Mouse (Mus musculus): ENCODE measurements around the gene Tgm1. TPM values are rescaled to one million over a fixed set of nuclear protein-coding genes. Genes with fewer than 3 reads are reported as not detected.

Tgm1 gene
- 0.35 and 1.9 TPM in 2 replicates for polyA plus RNA-seq (2015; fragmentation: Nextera tagmentation; extraction: Ambion mirVana)

GRCm38 (mm10) chr14:55713729-55714122 is at the start of gene Tgm1:
Tgm1 (minus strand) TSS chr14:55713926.

DNA sequence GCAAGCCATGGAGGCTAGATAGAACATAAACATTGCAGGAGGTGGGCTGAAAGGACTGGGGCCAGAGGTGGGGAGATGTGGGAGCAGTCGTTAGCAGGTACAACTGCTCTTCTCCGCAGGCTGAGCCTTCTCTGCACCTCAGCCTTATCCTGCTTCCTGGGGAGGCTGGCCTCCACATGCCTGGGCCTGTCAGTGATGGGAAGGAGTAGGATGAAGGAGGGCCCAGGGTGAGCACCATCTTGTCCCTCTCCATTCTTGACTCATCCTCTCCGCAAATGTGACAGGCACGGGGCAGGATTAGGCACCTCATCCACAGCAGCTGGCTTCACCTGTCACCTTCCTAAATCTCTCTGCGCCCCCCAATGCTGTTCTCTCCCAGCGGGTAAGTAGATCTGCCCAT is 47.4 kb upstream of the Tgm1 start, which contains the start of gene Ltb4r2:
Gene Ltb4r2, plus strand, starts transcription at position 266 of the 400 bp plus-strand sequence.

DNA sequence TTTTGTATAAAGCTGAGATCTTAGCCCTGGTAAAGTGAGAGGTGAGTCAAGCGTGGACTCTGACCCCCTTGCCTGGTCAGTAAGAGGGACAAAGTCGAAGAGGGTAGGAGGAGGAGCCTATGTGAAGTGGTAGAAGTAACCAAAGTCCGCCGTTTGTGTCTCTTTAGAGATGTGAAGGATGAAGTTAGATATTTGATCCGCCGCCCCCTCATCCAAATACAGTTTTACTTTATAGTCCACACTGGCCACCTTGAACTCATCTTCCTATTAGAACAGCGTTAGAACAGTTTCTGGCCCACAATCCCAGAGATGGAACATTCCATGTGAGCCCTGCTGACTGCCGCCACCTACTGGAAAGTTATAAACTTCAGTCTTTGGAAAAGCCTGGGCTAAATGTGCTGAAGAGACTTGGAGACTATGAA is 44.6 kb upstream of the Tgm1 start, which contains the start of gene Cideb:
Gene Cideb, minus strand, starts transcription at position 96 of the 422 bp plus-strand sequence.

DNA sequence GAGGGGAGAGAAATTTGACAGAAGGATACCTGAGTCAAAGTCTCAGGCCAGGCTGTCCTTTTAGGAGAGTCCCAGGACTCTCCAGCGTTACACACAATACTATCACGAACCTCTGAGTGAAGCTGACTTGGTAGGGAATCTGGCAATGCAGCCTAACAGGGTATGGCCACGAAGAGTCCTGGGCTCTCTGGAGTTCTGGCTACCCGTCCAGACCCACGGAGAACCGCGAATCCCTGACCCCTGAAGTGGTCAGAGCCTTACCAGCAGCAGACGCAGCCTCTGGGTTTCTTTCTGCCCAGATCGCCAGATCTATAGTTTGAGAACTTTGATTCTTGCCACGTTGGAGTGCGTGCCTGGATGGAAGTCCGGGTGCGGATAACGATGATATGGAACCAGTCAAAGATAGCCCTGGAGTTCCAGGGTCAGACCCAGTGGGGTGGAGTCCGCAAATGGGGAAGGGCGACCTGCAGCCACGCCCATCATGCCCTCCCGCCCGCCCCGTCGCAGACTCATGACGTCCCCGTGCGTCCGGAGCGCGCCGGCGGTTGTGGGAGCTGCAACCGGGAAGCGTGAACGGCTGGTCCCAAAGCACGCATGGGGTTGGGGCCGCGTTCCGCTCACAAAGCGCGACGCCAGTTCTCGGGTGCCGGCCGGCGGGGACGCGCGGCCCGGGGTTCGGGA is 31.6 kb upstream of the Tgm1 start, which contains the start of the genes Dhrs1 and Nop9:
Gene Dhrs1, minus strand, starts transcription at position 511 of the 681 bp plus-strand sequence.
Gene Nop9, plus strand, starts transcription at position 514 of the 681 bp plus-strand sequence.

GRCm38 (mm10) chr14:55721700-55722437 is 8.1 kb upstream of the Tgm1 start, which contains the start of gene Rabggta:
Rabggta (minus strand) TSS chr14:55722263.

DNA sequence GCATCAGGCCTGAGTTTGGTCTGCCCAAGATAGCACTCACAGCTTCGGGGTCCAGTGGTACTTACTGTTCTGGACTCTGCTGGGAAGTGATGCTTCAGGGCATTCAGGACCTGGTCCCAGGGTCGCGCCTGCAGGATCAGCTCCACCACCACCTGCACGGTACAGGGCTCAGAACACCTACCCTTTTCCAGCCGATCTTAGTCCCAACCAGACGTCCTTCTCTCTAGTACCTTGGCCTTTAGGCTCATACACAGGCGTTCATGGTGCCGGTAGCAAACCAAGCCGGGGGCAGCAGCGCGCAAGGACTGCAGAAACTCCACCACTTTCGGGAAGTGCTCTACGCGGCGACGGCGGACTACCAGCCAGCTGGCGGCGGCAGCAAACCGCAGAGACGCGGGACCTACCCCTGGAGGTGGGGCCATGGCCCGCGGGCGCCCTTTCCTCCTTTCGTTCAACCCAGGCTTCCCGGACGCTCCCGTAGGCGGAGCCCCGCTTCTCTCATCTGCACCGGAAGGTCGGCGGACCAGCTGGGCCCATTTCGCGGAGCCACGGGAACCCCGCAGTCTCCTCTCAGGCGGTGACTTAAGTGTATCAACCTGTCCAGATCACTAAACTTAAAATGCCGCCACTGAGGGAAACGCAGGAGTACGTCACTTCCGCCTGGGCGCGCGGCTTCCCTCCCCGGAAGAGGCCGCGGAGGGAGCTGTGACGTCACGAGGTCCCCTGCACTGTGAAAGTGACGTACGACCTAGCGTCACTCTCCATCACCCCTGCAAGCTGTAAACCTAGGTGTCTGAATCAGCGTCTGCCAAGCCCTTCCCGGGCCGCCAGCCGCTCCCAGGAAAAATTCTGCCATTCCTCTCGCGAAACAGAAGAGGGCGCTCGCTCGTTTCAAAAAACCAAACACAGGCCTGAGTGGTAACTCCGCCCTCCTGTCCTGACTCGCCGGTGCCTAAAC is 32.3 kb downstream of the Tgm1 start, which contains the start of gene Tinf2:
Gene Tinf2, minus strand, starts transcription at position 661 of the 958 bp plus-strand sequence.

GRCm38 (mm10) chr14:55671833-55672740 is 41.6 kb downstream of the Tgm1 start, which contains the start of the genes Gmpr2 and Nedd8:
Gmpr2 (plus strand) TSS chr14:55671941.
Nedd8 (minus strand) TSS chr14:55672124.

DNA sequence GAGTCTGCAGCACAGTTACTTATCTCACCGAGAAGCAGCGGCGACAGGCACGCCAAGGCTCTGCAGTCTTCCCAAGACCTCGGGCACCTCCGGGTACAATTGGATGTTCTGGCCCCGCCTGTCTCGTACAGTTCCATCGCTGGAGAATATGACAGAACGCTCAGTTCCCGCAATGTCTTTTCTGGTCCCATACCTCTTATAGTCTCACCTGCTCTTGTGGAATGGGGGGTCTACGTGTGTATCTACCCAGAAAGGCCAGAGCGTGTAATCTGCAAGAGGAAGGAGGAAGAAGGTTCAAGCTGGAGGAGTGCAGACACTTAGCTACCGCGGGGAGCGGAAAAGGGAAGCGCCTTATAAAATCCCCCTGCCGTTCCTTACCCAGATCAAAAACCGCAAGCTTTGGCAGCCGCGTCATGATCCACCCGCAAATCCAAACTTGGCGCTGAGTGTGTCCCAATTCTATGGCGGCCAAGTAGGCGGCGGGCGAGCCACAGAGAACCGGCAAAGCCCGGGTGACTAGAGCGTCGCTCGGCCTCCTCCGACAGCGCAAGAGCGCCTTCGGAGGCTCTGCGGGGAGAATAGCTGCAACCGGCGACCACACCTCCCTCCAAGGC is 53.7 kb downstream of the Tgm1 start, which contains the start of gene Mdp1:
Gene Mdp1, minus strand, starts transcription at position 549 of the 614 bp plus-strand sequence.

Other genes starting within 250 kb of the Tgm1 start
- 21.7 and 34.9 TPM in 2 replicates for gene Dhrs4, start 235.2 kb downstream of the Tgm1 start, polyA plus RNA-seq (2015; fragmentation: Nextera tagmentation; extraction: Ambion mirVana)
- 0.44 and 0.66 TPM in 2 replicates for gene Carmil3, start 223.3 kb downstream of the Tgm1 start, polyA plus RNA-seq (2015; fragmentation: Nextera tagmentation; extraction: Ambion mirVana)
- not detected in 2 replicates for gene Cpne6, start 203.5 kb downstream of the Tgm1 start, polyA plus RNA-seq (2015; fragmentation: Nextera tagmentation; extraction: Ambion mirVana)
- gene Nrl, start 188.9 kb downstream of the Tgm1 start, polyA plus RNA-seq (2015; fragmentation: Nextera tagmentation; extraction: Ambion mirVana) = not detected in 2 replicates
- 15.8 and 17.4 TPM in 2 replicates for gene Pck2, start 173.7 kb downstream of the Tgm1 start, polyA plus RNA-seq (2015; fragmentation: Nextera tagmentation; extraction: Ambion mirVana)
- 45.2 and 45.3 TPM in 2 replicates for gene Dcaf11, start 153.9 kb downstream of the Tgm1 start, polyA plus RNA-seq (2015; fragmentation: Nextera tagmentation; extraction: Ambion mirVana)
- 1.2 and 1.5 TPM in 2 replicates for gene A730061H03Rik, start 153.5 kb downstream of the Tgm1 start, polyA plus RNA-seq (2015; fragmentation: Nextera tagmentation; extraction: Ambion mirVana)
- gene Fitm1, start 138.3 kb downstream of the Tgm1 start, polyA plus RNA-seq (2015; fragmentation: Nextera tagmentation; extraction: Ambion mirVana) = 342 and 394 TPM in 2 replicates
- 88.6 and 106 TPM in 2 replicates for gene Psme1, start 135.8 kb downstream of the Tgm1 start, polyA plus RNA-seq (2015; fragmentation: Nextera tagmentation; extraction: Ambion mirVana)
- 63.2 and 67.4 TPM in 2 replicates for gene Emc9, start 128.6 kb downstream of the Tgm1 start, polyA plus RNA-seq (2015; fragmentation: Nextera tagmentation; extraction: Ambion mirVana)
- 186 and 262 TPM in 2 replicates for gene Psme2, start 122.8 kb downstream of the Tgm1 start, polyA plus RNA-seq (2015; fragmentation: Nextera tagmentation; extraction: Ambion mirVana)
- gene Rnf31, start 122.2 kb downstream of the Tgm1 start, polyA plus RNA-seq (2015; fragmentation: Nextera tagmentation; extraction: Ambion mirVana) = 10.3 and 13.4 TPM in 2 replicates
- gene Irf9, start 110.4 kb downstream of the Tgm1 start, polyA plus RNA-seq (2015; fragmentation: Nextera tagmentation; extraction: Ambion mirVana) = 11.4 and 12.2 TPM in 2 replicates
- gene Rec8, start 95.9 kb downstream of the Tgm1 start, polyA plus RNA-seq (2015; fragmentation: Nextera tagmentation; extraction: Ambion mirVana) = 1.8 and 1.9 TPM in 2 replicates
- gene Ipo4, start 78.0 kb downstream of the Tgm1 start, polyA plus RNA-seq (2015; fragmentation: Nextera tagmentation; extraction: Ambion mirVana) = 52.7 and 61.0 TPM in 2 replicates
- 1.3 and 2.0 TPM in 2 replicates for gene Gm49378, start 76.0 kb downstream of the Tgm1 start, polyA plus RNA-seq (2015; fragmentation: Nextera tagmentation; extraction: Ambion mirVana)
- gene Tm9sf1, start 70.1 kb downstream of the Tgm1 start, polyA plus RNA-seq (2015; fragmentation: Nextera tagmentation; extraction: Ambion mirVana) = 48.0 and 52.2 TPM in 2 replicates
- gene Tssk4, start 63.7 kb downstream of the Tgm1 start, polyA plus RNA-seq (2015; fragmentation: Nextera tagmentation; extraction: Ambion mirVana) = 0.24 and 0.32 TPM in 2 replicates
- gene Mdp1, start 53.4 kb downstream of the Tgm1 start, polyA plus RNA-seq (2015; fragmentation: Nextera tagmentation; extraction: Ambion mirVana) = 29.8 and 35.3 TPM in 2 replicates
- 15.1 and 16.5 TPM in 2 replicates for gene Gmpr2, start 42.0 kb downstream of the Tgm1 start, polyA plus RNA-seq (2015; fragmentation: Nextera tagmentation; extraction: Ambion mirVana)
- 356 and 376 TPM in 2 replicates for gene Nedd8, start 41.8 kb downstream of the Tgm1 start, polyA plus RNA-seq (2015; fragmentation: Nextera tagmentation; extraction: Ambion mirVana)
- 14.2 and 15.0 TPM in 2 replicates for gene Tinf2, start 32.1 kb downstream of the Tgm1 start, polyA plus RNA-seq (2015; fragmentation: Nextera tagmentation; extraction: Ambion mirVana)
- gene Rabggta, start 8.3 kb upstream of the Tgm1 start, polyA plus RNA-seq (2015; fragmentation: Nextera tagmentation; extraction: Ambion mirVana) = 12.8 and 13.3 TPM in 2 replicates
- gene Dhrs1, start 31.8 kb upstream of the Tgm1 start, polyA plus RNA-seq (2015; fragmentation: Nextera tagmentation; extraction: Ambion mirVana) = 41.5 and 50.2 TPM in 2 replicates
- 14.6 and 17.5 TPM in 2 replicates for gene Nop9, start 31.8 kb upstream of the Tgm1 start, polyA plus RNA-seq (2015; fragmentation: Nextera tagmentation; extraction: Ambion mirVana)
- gene Cideb, start 44.5 kb upstream of the Tgm1 start, polyA plus RNA-seq (2015; fragmentation: Nextera tagmentation; extraction: Ambion mirVana) = 0.11 and 0.12 TPM in 2 replicates
- gene Ltb4r2, start 47.5 kb upstream of the Tgm1 start, polyA plus RNA-seq (2015; fragmentation: Nextera tagmentation; extraction: Ambion mirVana) = 0.23 and 0.41 TPM in 2 replicates
- gene Ltb4r1, start 52.0 kb upstream of the Tgm1 start, polyA plus RNA-seq (2015; fragmentation: Nextera tagmentation; extraction: Ambion mirVana) = 0.21 and 0.61 TPM in 2 replicates
- gene Adcy4, start 70.2 kb upstream of the Tgm1 start, polyA plus RNA-seq (2015; fragmentation: Nextera tagmentation; extraction: Ambion mirVana) = 5.0 and 5.7 TPM in 2 replicates
- 6.7 and 11.8 TPM in 2 replicates for gene Ripk3, start 74.9 kb upstream of the Tgm1 start, polyA plus RNA-seq (2015; fragmentation: Nextera tagmentation; extraction: Ambion mirVana)
- 10.9 and 11.6 TPM in 2 replicates for gene Nfatc4, start 109.2 kb upstream of the Tgm1 start, polyA plus RNA-seq (2015; fragmentation: Nextera tagmentation; extraction: Ambion mirVana)
- gene Nynrin, start 140.1 kb upstream of the Tgm1 start, polyA plus RNA-seq (2015; fragmentation: Nextera tagmentation; extraction: Ambion mirVana) = 3.1 and 3.3 TPM in 2 replicates
- 0.21 and 0.28 TPM in 2 replicates for gene Cbln3, start 170.5 kb upstream of the Tgm1 start, polyA plus RNA-seq (2015; fragmentation: Nextera tagmentation; extraction: Ambion mirVana)
- 6.2 and 7.7 TPM in 2 replicates for gene Khnyn, start 171.0 kb upstream of the Tgm1 start, polyA plus RNA-seq (2015; fragmentation: Nextera tagmentation; extraction: Ambion mirVana)
- 66.3 and 69.2 TPM in 2 replicates for gene Sdr39u1, start 186.4 kb upstream of the Tgm1 start, polyA plus RNA-seq (2015; fragmentation: Nextera tagmentation; extraction: Ambion mirVana)
- gene Cma1, start 230.7 kb upstream of the Tgm1 start, polyA plus RNA-seq (2015; fragmentation: Nextera tagmentation; extraction: Ambion mirVana) = 390 and 665 TPM in 2 replicates
- 0.28 and 0.91 TPM in 2 replicates for gene Cma2, start 237.1 kb upstream of the Tgm1 start, polyA plus RNA-seq (2015; fragmentation: Nextera tagmentation; extraction: Ambion mirVana)

Measured in skeletal muscle tissue, postnatal 0 days (tissue).